Mouse (Mus musculus) neural tube, embryonic 13.5 days (tissue): Measurements from ENCODE around the gene Fndc8. TPM values are rescaled to one million over a fixed set of nuclear protein-coding genes. Genes with fewer than 3 reads are reported as not detected.

Experiments
- ATAC-seq: fragments of 200-750 bp; cut with Nextera tagmentation; 2 replicates; pipeline ENCODE4 v1.8.0; 2017; ENCODE audit warnings: low read depth, mild to moderate bottlenecking, moderate TSS enrichment, moderate library complexity
- H3K27ac ChIP-seq: fragments of 300-500 bp; sonication (generic); replicated peaks from 2 replicates; pipeline ENCODE4 v1.5.1; 2015; ENCODE audit warnings: moderate library complexity, mild to moderate bottlenecking, inconsistent platforms
- H3K27me3 ChIP-seq: fragments of 300-500 bp; sonication (generic); 2 replicates; pipeline ENCODE4 v1.6.1; 2015; ENCODE audit warnings: mild to moderate bottlenecking, inconsistent platforms
- H3K36me3 ChIP-seq: fragments of 300-500 bp; sonication (generic); 2 replicates; pipeline ENCODE4 v1.6.1; 2015; ENCODE audit warnings: mild to moderate bottlenecking, inconsistent platforms
- H3K4me1 ChIP-seq: fragments of 300-500 bp; sonication (generic); replicated peaks from 2 replicates; pipeline ENCODE4 v1.6.1; 2015; ENCODE audit warnings: inconsistent platforms
- H3K4me2 ChIP-seq: fragments of 300-500 bp; sonication (generic); 2 replicates; pipeline ENCODE4 v1.6.1; 2015; ENCODE audit warnings: inconsistent platforms, mild to moderate bottlenecking, moderate library complexity
- H3K4me3 ChIP-seq: fragments of 300-500 bp; sonication (generic); 2 replicates; pipeline ENCODE4 v1.5.1; 2015; ENCODE audit warnings: mild to moderate bottlenecking, inconsistent platforms
- H3K9ac ChIP-seq: fragments of 300-500 bp; sonication (generic); 2 replicates; pipeline ENCODE4 v1.6.1; 2015; ENCODE audit warnings: moderate library complexity, mild to moderate bottlenecking, inconsistent platforms
- H3K9me3 ChIP-seq: fragments of 300-500 bp; sonication (generic); 2 replicates; pipeline ENCODE4 v1.6.1; 2016; ENCODE audit warnings: inconsistent platforms
- WGBS: fragments of 180-500 bp; shearing (Covaris S2); methylation state at CpG from one replicate; pipeline ENCODE4 v1.1.7; 2015; 5-methylcytosine and 5-hydroxymethylcytosine counted together
- polyA plus RNA-seq: library from polyadenylated mRNA; unstranded; fragments of >200 nt; fragmentation: Nextera tagmentation; extraction: Ambion mirVana; gene quantifications from 2 replicates; pipeline ENCODE4 v1.2.1, GENCODE M21; 2015

The Fndc8 gene
- polyA plus RNA-seq, 1 experiment from 2014 or later: 0.63 TPM

GRCm38 (mm10) chr11:82871031-82871446, 20.9 kb upstream of the Fndc8 start, which contains the start of gene Rffl:
TSS of gene Rffl (minus strand) at chr11:82871210.
- H3K36me3 ChIP-seq: no peaks in the 10 kb centered on the region
- H3K9ac ChIP-seq: peak within 1 kb of the TSS; percentile 81
- under 1% methylated on average over 43 of the region's 43 CpGs for WGBS
- peak; percentile 96 for ATAC-seq
- H3K9me3 ChIP-seq: no peaks in the 10 kb centered on the region
- H3K4me2 ChIP-seq: peak within 1 kb of the TSS; percentile 79
- H3K27ac ChIP-seq: peak within 1 kb of the TSS; percentile 52; the same call in 1 of the 2 replicates
- H3K4me1 ChIP-seq: peaks cover 12% of the 10 kb centered on the region
- no peaks in the 10 kb centered on the region for H3K27me3 ChIP-seq
- peak within 1 kb of the TSS; percentile 72 for H3K4me3 ChIP-seq

- no peaks in the 10 kb centered on the region for H3K9me3 ChIP-seq
- WGBS: 58% methylated on average over 5 of the region's 5 CpGs
- H3K27ac ChIP-seq: no peak overlapping the region
- H3K4me1 ChIP-seq: peaks cover 12% of the 10 kb centered on the region
- H3K4me2 ChIP-seq: no peak overlapping the region
- ATAC-seq: no peak
- no peaks in the 10 kb centered on the region for H3K27me3 ChIP-seq
- peaks cover 6% of the 10 kb centered on the region; the same call in 1 of the 2 replicates for H3K36me3 ChIP-seq
- no peak overlapping the region for H3K4me3 ChIP-seq
- no peak overlapping the region for H3K9ac ChIP-seq
Measured at GRCm38 (mm10) chr11:82874924-82875323, 17.0 kb upstream of the Fndc8 start.

- H3K27me3 ChIP-seq: no peaks in the 10 kb centered on the region
- H3K9ac ChIP-seq: no peak overlapping the region
- WGBS: 83% methylated on average over 5 of the region's 5 CpGs
- H3K27ac ChIP-seq: no peak overlapping the region
- H3K36me3 ChIP-seq: peaks cover 6% of the 10 kb centered on the region; the same call in 1 of the 2 replicates
- ATAC-seq: no peak
- H3K4me1 ChIP-seq: peaks cover 6% of the 10 kb centered on the region
- no peak overlapping the region for H3K4me2 ChIP-seq
- H3K9me3 ChIP-seq: no peaks in the 10 kb centered on the region
- no peak overlapping the region for H3K4me3 ChIP-seq
Measured at GRCm38 (mm10) chr11:82875631-82876030, 16.3 kb upstream of the Fndc8 start.

- ATAC-seq: peak; percentile 55; the same call in 1 of the 2 replicates
- no peak overlapping the region for H3K4me2 ChIP-seq
- no peaks in the 10 kb centered on the region for H3K9me3 ChIP-seq
- peaks cover 10% of the 10 kb centered on the region; the same call in 1 of the 2 replicates for H3K36me3 ChIP-seq
- H3K4me3 ChIP-seq: no peak overlapping the region
- no peak overlapping the region for H3K9ac ChIP-seq
- 51% methylated on average over 7 of the region's 7 CpGs for WGBS
- peak overlapping the region; percentile 62 for H3K27ac ChIP-seq
- H3K4me1 ChIP-seq: no peaks in the 10 kb centered on the region; the same call in 1 of the 2 replicates
- H3K27me3 ChIP-seq: no peaks in the 10 kb centered on the region
Measured at GRCm38 (mm10) chr11:82877726-82878344, 14.1 kb upstream of the Fndc8 start.

- 57% methylated on average over 8 of the region's 8 CpGs for WGBS
- H3K36me3 ChIP-seq: peaks cover 10% of the 10 kb centered on the region; the same call in 1 of the 2 replicates
- no peak overlapping the region for H3K9ac ChIP-seq
- no peak overlapping the region for H3K27ac ChIP-seq
- no peak for ATAC-seq
- no peaks in the 10 kb centered on the region for H3K9me3 ChIP-seq
- H3K27me3 ChIP-seq: no peaks in the 10 kb centered on the region
- H3K4me3 ChIP-seq: no peak overlapping the region
- peaks cover 6% of the 10 kb centered on the region for H3K4me1 ChIP-seq
- H3K4me2 ChIP-seq: no peak overlapping the region
Measured at GRCm38 (mm10) chr11:82883180-82883579, 8.7 kb upstream of the Fndc8 start.

- WGBS: 87% methylated on average over 3 of the region's 3 CpGs
- Histone ChIP-seq H3K27ac (no peak overlapping the region), H3K4me1 (peaks cover 26% of the 10 kb centered on the region), H3K4me2 (no peak overlapping the region), H3K9me3 (no peaks in the 10 kb centered on the region), H3K36me3 (no peaks in the 10 kb centered on the region), H3K27me3 (0 out of 2 replicates have a peak, but pooled peaks cover 6% of the 10 kb centered on the region), H3K4me3 (no peak overlapping the region), H3K9ac (no peak overlapping the region)
- no peak for ATAC-seq
Measured at GRCm38 (mm10) chr11:82886559-82886958, 5.4 kb upstream of the Fndc8 start.

GRCm38 (mm10) chr11:82888491-82888946, 3.4 kb upstream of the Fndc8 start:
- 52% methylated on average over 10 of the region's 10 CpGs for WGBS
- H3K4me1 ChIP-seq: peaks cover 26% of the 10 kb centered on the region
- no peaks in the 10 kb centered on the region for H3K36me3 ChIP-seq
- peaks cover 15% of the 10 kb centered on the region; the same call in 1 of the 2 replicates for H3K27me3 ChIP-seq
- H3K9me3 ChIP-seq: no peaks in the 10 kb centered on the region
- H3K27ac ChIP-seq: no peak overlapping the region
- peak overlapping the region; percentile 88 for H3K4me2 ChIP-seq
- no peak for ATAC-seq
- 0 out of 2 replicates have a peak overlapping the region, but pooled peaks have one; percentile 31 for H3K9ac ChIP-seq
- no peak overlapping the region for H3K4me3 ChIP-seq

GRCm38 (mm10) chr11:82889524-82890341, 2.2 kb upstream of the Fndc8 start:
- peak overlapping the region; percentile 81 for H3K9ac ChIP-seq
- H3K4me2 ChIP-seq: peak overlapping the region; percentile 88
- peak overlapping the region; percentile 66 for H3K4me3 ChIP-seq
- peaks cover 15% of the 10 kb centered on the region; the same call in 1 of the 2 replicates for H3K27me3 ChIP-seq
- peaks cover 26% of the 10 kb centered on the region for H3K4me1 ChIP-seq
- ATAC-seq: peak; percentile 64
- no peaks in the 10 kb centered on the region for H3K9me3 ChIP-seq
- H3K27ac ChIP-seq: peak overlapping the region; percentile 52; the same call in 1 of the 2 replicates
- WGBS: 9% methylated on average over 31 of the region's 31 CpGs
- no peaks in the 10 kb centered on the region for H3K36me3 ChIP-seq

GRCm38 (mm10) chr11:82890342-82890762, 1.6 kb upstream of the Fndc8 start, which contains the start of gene Rad51d:
TSS of gene Rad51d (minus strand) at chr11:82890614.
- Histone ChIP-seq H3K4me1 (peaks cover 26% of the 10 kb centered on the region), H3K36me3 (no peaks in the 10 kb centered on the region), H3K9ac (peak within 1 kb of the TSS; percentile 81), H3K27ac (peak within 1 kb of the TSS; percentile 52; the same call in 1 of the 2 replicates), H3K4me2 (peak within 1 kb of the TSS; percentile 88), H3K9me3 (no peaks in the 10 kb centered on the region), H3K27me3 (peaks cover 15% of the 10 kb centered on the region; the same call in 1 of the 2 replicates), H3K4me3 (peak within 1 kb of the TSS; percentile 66)
- ATAC-seq: peak; percentile 93
- WGBS: 0% methylated on average over 26 of the region's 26 CpGs

- Histone ChIP-seq H3K4me2 (no peak overlapping the region), H3K27ac (no peak overlapping the region), H3K4me1 (no peaks in the 10 kb centered on the region), H3K9me3 (no peaks in the 10 kb centered on the region), H3K9ac (no peak overlapping the region), H3K36me3 (peaks cover 45% of the 10 kb centered on the region), H3K27me3 (0 out of 2 replicates have a peak, but pooled peaks cover under 1% of the 10 kb centered on the region), H3K4me3 (no peak overlapping the region)
- ATAC-seq: no peak
- 89% methylated on average over 10 of the region's 10 CpGs for WGBS
Measured at GRCm38 (mm10) chr11:82897478-82897877, 5.6 kb downstream of the Fndc8 start.

- Histone ChIP-seq H3K4me3 (no peak overlapping the region), H3K4me2 (no peak overlapping the region), H3K27me3 (no peaks in the 10 kb centered on the region), H3K9me3 (no peaks in the 10 kb centered on the region), H3K4me1 (no peaks in the 10 kb centered on the region), H3K9ac (no peak overlapping the region), H3K36me3 (peaks cover 67% of the 10 kb centered on the region), H3K27ac (no peak overlapping the region)
- no peak for ATAC-seq
- WGBS: 91% methylated on average over 5 of the region's 5 CpGs
Measured at GRCm38 (mm10) chr11:82899720-82900119, 7.8 kb downstream of the Fndc8 start.
